Mouse (Mus musculus) heart, adult 8-10 months (tissue): Measurements from ENCODE around the gene Clec1b. TPM values are rescaled to one million over a fixed set of nuclear protein-coding genes. Genes with fewer than 3 reads are reported as not detected.
A peak's percentile ranks its signal among the peaks of the same experiment; 100 is the strongest.

Source experiments
- DNase-seq: peaks from one replicate; pipeline ENCODE4 v3.0.0; 2022; ENCODE audit warnings: low spot score
- total RNA-seq, 4 experiments: library from RNA; stranded (reverse); gene quantifications; 2 replicates each; pipeline ENCODE4 v1.2.4; 2022

The Clec1b gene
- total RNA-seq = 1 to 10 TPM; 1.3 to 2.3 (median 1.6) TPM

DNA sequence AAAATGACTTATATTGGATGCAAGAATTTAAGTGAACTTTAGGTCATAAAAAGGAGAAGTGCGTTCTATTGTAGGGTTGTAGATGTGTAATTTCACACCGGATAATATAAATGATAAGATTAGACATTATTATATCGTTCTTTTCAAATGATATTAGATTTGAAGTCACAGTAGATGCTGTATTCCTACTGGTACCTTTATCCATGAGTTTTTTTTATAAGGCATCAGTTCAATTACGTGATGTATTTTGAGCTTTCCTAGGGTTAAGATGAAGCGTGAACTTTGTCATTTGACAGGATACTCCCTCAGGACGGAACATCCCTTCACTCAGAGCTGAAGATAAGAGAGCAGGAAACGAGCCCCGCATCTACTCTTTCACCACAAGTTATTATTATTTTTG lies at the start of gene Clec1b:
Clec1b (plus strand) TSS at position 301 of the 400 bp plus-strand sequence.
- no peak for DNase-seq

DNA sequence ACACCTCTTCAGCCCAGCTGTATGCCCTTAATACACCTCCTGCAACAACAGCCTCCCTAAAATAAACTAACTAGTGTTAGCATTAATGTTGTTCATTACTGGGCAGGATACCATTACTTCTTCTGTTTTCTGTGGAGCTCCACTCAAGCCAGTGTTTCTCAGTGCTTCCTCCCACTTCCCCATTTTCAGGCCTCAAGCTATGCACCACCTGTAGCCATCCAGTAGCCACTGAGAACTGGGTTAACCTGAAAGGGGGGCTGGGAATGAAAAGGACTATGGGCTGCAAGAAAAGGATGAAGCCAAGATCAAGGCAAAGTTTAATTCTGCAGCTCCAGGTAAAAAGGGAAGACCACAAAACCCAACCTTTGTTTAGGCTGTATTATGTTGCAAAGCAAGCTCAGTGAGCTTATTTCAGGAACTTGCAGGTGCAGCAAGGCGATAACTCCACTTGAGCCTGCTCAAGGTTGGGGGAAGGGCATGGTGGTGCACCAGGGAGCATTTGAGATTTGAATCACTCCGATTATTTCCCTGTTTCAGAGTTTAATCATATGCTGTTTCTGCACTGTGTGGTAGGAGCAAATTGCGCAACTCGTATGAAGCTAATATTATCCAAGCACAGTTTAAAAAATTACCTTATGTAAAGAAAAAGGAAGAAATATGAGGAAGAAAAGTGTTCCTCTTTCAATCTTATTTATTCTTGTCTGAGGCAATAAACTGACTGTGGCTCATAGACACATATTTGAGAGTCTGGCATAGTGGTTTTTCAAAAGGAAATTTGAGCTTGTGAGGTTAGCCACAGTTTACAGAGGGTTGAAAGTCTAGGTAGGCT lies 47.4 kb upstream of the Clec1b start:
- DNase-seq = peak; percentile 36

DNA sequence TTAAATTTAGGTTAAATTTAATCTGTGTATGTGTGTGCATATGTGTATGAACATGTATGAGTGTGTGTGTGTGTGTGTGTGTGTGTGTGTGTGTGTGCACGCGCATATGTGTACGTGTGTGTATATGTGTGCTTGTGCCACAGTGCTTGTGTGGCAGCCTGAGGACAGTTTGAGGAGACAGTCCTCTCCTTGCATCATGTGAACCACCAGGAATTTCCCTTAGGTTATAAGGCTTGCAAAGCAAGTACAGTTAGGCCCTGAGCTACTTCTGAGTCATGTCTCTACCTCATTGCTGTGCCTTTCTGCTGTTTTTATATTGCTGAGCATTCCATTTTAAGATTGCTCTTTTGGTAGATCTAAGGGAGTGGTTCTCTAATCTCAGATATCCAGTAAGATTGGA lies 46.0 kb upstream of the Clec1b start:
- DNase-seq = no peak

DNA sequence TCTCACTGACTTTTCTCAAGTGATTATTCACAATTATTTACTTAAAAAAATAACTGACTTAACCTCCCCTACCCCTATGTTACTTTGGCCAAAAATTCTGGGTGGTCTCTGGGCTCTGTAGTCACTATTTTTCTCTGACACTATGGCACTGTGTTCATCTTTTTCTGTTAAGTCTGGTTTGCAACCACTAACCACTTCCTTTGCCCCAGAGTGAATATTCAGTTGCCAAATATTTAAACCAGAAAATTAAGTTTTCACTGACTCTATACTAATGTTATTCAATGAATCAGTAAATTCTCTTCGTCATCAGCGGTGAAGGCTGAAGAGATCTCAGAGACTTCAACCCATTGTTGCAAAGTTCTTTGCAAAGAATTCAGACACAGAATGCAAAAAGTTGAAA lies 41.3 kb upstream of the Clec1b start:
- DNase-seq = no peak

DNA sequence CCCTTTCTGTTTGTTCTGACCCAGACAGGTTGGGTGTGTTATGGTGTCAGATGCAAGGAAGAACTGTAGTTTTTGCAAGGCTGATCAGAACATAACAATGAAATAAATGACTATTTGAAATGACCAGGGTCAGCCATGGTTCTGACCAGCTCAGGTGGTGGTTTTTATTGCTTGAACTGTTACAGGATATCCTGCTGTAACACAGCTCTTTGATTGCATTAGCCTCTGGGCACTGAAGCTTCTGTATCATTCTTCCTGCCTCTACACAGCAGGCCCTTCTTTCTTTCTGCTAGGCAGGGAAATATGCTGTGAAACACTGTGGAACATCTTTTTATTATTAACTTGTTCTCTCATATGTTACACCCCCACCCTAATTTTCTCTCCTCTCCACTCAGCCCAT lies 40.7 kb upstream of the Clec1b start:
- DNase-seq = no peak

DNA sequence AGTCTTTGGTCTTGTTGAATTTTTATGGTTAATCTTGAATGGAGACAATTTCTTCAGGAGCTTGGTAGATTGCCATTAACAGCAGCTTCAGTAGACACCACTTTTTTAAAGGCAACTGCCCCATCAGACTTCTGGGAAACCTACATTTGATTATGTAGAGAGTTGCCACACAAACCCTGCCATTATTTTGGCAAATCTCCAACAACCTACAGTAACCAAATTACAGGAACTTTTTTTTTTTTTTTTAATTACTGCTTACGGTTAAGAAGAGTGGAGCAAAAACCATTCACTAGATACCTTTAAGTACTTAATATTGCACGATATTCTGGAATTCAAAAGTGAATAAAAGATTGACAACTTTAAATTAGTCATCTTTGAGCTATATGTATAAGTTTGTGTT lies 37.6 kb upstream of the Clec1b start:
- no peak for DNase-seq

DNA sequence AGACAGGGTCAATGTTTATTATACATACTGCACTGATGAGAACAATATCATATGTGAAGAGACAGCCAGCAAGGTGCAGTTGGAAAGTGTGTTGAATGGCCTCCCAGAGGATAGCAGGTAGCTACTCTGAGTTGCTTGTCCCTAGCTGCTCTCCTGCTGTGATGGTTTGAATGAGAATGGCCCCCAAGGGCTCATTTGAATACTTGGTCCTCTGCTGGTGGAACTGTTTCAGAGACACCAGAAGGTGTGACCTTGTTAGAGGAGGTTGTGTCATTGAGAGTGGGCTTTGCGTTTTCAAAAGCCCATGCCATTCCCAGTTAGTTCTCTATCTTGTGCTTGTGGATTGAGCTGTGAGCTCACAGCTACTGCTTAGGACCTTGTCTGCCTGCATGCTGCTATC lies 33.2 kb upstream of the Clec1b start:
- DNase-seq = no peak

DNA sequence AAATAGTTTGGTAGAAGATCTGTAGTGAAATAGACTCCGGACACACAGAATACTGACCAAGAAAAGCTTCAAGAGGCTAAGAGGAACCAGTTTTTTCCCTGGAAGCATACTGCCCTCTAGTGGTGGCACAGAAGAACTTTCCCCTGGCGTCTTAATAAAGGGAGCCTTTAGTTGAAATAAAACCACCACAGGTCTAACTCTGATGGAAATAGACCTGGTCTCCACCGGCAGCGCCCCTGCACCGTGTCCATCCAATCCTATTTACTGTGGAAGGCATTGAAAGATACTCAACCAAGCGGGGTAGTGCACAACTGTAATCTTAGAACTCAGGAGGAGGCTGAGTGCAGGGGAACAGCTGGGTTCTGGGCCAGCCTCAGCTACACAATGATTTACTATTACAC lies 31.1 kb upstream of the Clec1b start:
- DNase-seq = peak; percentile 58

DNA sequence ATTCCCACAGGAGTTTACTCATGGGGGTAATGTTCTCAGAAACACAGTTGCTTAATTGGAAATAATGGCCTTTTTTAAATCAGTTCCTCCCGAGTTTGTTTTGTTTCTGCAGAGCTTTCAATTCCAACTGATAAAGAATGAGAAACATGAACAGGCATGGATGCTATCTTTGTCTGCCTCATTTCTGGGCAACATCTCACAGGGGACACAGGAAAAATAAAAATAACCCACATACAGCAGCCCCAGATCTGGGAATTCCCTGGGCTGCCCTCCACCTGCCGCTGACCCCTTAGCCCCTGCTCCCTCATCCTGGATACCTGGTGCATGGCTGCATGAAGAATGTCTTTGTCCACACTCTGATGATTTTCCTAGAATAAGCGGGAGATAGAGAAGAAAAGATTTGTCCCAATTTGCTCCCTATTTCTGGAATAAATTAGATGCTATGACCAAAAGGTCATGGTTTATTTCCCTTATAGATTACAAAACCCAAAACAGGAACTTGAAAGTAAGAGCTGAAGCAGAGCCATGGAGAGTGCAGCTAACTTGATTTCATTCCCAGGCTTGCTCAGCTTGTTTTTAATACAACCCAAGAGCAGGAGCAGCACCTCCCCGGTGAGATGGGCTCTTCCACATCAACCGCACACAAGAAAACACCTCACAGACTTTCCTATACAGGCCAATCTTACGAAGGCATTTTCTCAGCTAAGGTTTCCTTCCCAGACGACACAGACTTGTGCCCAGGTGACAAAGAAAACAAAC lies 27.5 kb upstream of the Clec1b start:
- DNase-seq = no peak

DNA sequence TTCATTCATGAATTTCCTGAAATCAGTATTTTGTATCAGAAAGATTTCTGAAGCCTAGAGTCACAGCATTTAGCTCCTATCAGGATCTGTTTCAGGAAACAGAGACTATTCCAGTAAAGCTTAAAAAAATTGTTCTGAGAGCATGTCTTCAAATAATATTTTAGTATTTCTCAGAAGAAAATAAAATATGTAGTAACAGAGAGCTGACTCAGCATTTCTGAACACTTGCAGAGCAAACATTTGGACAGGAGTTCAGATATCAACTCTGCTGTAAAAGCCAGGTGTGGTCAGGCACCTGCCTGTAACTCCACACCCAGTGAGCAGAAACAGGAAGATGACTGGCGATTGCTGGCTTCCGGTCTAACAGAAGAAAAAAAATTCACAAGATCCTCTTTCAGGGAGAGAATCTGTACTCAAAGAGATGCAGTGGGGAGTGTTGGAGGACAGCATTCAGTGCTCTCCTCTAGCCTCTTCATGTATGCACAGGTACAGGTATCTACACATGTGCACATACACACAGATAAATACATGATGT lies 22.1 kb upstream of the Clec1b start:
- DNase-seq = no peak

DNA sequence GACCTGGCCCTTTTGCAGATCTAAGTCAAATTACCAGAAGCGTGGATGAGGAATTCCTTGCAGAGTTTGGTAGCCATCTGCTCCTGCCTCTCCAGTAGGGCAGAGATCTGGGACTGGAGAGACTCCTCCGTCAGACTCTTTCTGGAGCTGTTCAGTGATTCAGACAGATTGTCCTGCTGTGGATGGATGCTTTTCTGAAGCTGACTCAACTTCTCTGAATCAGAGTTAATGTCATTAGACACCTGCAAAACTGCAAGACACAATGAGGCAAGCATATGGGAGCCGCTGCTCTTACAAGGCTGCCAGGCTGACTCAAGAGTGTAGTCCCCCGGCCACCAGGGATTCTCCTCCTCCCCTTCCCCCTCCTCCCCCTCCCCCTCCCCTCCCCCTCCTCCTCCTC lies 16.6 kb upstream of the Clec1b start:
- DNase-seq = no peak

DNA sequence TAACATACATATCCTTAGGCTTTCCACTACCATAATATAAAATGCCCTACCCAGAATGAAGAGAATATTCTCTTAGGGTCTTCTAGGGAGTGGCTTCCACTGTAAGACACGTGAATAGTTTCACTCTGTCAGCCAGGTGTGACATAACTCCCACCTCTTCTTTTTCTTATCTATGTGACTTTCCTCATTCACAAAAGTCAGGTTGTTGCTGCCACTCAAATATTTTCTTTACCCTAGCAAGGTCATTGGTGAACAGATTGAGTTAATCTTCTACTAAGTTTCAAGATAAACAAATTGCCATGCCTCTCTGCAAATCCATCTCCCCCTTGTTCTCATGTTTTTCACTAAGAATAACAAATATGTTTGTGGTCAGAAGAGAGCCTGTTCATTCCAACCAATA lies 15.4 kb upstream of the Clec1b start:
- no peak for DNase-seq

DNA sequence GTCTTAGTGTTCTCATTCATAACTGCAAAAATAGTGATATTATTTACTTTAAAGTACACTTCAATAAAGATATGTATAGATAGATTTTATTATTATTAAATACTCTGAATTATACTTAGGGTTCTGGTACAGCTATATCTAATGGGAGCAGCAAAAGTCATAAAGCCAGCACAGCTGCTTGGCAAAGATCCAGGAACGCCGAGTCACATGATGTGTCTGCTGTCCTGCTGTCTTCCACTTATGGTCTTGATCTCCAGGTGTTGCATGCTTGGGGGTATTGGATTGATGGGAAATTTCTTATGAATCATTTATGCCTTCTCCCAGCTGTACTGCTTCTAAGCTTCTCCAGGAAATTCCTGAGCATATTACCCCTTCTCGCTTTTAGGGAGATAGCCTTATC lies 13.6 kb upstream of the Clec1b start:
- DNase-seq = no peak

DNA sequence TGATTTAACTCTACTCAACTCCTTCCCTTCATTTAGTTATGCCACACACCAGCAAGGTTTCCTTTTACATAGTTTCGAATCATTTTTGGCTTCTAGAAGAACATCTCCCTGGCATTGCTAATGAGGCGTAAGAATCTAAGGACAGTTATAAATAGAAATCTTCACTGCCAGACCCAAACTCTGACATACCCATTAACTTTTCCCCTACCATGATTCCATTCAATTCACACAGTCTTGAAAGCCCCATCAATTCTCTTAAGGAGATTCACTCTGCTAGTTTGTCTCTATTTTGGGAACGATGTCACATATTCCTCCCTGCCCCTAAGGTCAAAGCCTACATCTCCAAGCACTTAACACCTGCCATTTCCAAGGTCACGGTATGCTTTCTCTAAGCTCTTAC lies 12.1 kb upstream of the Clec1b start:
- DNase-seq = no peak

DNA sequence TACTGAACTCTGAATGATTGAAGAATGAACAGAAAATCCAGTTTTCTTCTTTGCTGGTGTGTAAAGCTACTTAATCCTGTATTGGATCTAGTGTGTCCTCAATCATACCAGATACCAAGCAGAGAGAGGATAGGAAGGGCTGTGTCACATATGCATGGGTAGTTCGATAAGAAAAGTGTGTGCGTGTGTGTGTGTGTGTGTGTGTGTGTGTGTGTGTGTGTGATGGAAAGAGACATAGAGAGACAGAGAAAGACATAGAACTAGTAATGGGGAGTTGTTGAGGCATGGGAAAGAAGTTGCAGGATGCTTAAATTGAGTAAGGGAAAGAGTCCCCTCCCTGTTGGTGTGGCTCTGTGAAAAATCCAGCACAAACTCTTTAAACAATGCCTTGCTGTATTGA lies 11.3 kb upstream of the Clec1b start, which contains the start of gene Clec12b:
Clec12b (minus strand) TSS at position 101 of the 400 bp plus-strand sequence.
- DNase-seq = no peak

DNA sequence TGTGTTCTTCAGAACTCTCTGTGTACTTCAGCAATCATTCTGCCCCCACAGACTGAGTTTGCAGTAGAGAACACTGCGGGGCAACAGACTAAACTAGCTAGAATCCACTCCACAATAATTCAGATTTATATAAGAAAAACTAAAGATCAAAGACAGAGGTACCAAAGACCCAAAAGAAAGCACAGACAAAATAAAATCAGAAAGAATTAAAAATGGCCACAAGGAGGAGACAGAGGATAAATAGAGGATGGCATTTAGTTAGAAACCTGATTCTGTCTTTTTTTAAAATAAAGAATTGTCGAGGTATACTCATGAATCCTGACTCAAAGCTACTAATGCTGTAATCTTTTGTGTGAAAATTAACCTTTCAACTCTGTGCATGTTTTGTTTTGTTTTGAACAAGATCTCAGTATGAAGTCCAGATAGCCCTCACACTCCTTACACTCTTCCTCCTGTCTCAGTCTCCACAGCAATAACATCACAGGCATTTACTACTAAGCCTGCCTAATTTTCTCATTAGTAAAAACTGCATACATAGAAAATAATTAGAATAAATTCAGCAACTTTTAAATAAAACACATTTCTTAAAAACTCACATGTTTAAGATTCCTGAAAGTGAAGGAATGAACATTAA lies 3.9 kb upstream of the Clec1b start:
- peak; percentile 43 for DNase-seq

DNA sequence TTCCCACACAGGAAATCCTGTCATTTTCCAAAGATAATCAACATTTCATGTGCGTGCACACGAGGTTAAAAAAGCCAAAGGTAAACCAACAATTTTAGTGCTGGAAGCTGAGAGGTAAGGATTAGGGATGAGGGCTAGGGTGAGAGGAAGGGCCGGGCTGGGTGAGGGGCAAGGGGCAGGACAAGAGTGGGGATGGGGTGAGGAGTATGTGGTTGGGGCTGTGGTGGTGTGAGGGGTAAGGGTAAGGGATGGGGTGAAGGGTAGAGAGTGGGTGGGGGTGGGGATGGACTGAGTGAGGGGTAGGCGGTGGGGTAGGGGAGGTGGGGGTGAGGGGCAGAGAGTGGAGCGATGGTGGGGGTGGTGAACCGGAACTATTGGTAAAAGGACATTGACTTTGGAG lies 3.4 kb upstream of the Clec1b start:
- no peak for DNase-seq

DNA sequence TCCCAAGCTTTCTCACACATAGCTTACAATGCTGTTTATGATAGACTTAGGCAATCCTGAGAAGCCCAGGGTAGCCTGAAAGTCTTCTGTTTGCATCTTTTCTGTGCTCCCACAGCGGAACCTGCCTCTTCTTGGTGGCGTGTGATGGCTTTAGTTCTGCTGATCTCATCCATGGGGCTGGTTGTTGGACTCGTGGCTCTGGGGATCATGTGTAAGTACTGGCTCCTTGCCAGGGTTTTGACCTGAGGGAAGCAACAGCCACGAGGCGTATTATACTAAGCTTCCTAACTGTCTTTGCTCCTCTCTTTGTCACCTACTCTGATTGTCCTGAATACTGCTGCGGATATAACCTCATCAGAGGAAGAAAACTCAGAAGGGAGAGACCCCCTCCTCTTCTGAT lies 2.8 kb downstream of the Clec1b start:
- DNase-seq = peak; percentile 28

DNA sequence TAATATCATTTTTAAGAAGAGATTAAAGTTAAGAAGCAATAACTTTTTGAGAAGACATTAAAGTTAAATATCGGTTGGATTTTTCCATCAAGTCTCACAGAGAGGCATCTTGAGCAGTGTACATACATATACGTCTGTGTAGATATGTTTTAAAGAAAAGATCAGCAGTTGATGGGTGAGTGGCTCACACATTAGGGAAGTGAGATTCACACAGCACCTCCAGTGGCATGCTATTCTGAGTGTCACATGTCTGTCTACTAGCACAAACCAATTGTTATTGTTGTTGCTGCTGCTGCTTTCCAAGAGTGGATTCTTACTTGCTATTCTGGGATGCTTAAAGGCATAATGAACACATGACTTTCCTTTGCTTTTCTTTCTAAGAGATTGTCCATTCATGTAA lies 5.3 kb downstream of the Clec1b start:
- DNase-seq = no peak

DNA sequence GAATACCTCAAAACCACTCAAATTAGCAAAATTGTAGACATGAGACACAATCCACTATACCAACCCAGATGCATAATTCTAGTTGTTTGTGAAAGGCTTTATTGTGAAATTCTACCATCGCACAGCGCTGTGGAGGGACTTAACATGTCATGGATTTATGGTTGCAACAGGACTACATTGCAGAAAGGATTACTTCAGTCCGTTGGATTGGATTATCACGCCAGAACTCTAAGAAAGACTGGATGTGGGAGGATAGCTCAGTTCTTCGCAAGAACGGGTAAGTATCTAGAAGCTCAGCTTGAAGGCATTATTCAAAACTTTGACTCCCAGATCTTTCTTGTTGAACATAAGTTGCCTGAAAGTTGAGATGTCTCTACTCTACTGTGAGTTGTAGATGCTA lies 6.3 kb downstream of the Clec1b start:
- no peak for DNase-seq

DNA sequence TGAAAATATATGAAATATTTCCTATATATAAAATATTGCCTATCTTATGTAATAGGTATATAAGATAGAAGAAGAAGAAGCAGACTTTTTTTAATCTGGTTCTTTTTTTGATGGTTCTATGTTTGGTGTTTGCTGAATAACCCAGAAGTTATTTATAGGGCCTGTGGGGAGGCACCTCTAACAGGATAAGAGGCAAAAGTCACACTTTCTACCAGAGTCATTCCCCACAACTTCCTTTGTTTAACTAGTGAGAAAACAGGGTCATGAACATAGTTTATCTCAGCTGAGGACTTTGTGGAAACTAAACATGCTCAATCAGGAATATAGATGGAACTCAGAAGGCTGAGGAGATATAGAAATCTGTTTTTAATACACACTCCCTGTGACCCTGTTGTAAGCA lies 8.9 kb downstream of the Clec1b start:
- no peak for DNase-seq

DNA sequence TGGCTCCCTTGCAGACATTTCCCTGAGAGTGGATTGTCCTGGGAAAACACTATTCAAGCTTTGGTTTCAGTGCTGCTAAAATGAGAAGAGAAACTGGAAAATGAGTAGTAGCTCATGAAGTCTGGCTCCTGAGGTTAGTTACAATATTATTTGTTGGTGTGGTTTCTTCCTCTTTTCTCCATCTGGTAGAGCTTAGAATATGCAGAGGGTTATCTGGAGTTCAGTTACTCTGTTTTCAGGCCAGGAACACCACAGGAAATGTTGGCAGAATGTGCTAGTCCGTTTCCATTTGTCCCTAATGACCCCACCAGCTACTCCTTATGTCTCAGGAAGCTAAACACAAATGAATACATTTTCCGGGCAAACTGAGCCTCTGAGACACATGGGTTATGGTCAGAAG lies 10.2 kb downstream of the Clec1b start:
- DNase-seq = peak; percentile 38
